Mouse (Mus musculus): ENCODE measurements around the gene Ttc17.

DNA sequence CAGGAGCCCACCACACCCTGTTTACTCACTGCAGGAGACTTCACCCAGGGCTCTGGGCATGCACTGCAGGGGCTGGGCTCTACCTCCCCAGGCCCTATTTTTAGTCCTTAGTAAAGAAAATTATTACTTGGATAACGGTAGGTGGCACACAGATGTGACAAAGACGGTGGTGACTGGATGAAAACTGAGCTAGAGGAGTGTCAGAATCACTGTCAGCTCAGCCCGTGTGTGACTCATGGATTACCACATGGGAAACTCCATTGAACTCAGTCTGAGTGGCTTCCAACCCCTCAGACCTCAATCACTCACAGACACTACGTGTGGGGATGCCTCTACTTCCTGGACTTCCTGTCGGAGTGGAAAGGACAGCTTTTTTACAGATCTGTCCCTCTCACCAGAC is 118.4 kb downstream of the Ttc17 start:
- TF ChIP-seq CTCF (IDR thresholded peaks at IDR 0.05), result no peak
- no peak for TF ChIP-seq POLR2A (IDR thresholded peaks at IDR 0.05; ENCODE audit: insufficient read depth, low read depth, low read length)
- no peak for TF ChIP-seq EP300 (IDR thresholded peaks at IDR 0.05; ENCODE audit: insufficient read depth, low read depth, low read length)
